Mouse (Mus musculus): ENCODE results near the gene Cntn4.
A peak's percentile ranks its signal among the peaks of the same experiment; 100 is the strongest.

Cntn4 gene

GRCm38 (mm10) chr6:106466267-106467029 lies 789.0 kb downstream of the Cntn4 start:
- DNase-seq, result no peak

DNA sequence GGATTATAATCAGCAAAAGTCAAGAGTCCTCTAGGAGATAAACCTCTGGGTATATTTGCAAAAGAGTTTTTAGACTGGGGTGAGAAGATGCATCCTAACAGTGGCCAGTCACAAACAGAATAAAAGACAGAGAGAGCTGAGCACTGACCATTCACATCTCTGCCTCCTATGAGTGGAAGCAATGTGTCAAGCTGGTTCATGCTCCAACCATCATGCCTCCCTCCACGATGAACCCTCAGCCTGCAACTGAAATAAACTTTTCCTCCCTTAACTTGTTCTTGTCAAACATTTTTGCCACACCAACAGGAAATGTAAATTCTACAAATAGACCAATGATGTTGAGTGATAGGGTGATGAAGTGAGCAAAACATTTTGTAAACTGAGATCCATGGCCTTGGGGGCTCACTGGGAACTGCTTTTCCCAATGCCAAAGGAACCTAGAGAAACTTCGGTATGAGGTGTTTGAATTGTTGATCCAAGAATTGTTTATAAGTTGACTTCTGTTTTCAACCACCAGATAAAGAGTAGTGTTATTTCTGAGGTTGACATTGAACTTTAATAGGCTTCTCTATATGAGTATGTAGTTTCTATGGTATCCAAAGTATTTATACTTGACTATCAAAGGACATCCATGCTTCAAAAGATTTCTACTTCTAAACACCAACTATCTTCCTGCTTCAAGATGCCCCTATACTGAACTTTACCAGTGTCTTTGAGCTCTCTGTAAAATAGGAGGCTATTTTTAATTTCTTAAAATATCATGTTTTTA lies 794.6 kb downstream of the Cntn4 start:
- DNase-seq, result no peak

DNA sequence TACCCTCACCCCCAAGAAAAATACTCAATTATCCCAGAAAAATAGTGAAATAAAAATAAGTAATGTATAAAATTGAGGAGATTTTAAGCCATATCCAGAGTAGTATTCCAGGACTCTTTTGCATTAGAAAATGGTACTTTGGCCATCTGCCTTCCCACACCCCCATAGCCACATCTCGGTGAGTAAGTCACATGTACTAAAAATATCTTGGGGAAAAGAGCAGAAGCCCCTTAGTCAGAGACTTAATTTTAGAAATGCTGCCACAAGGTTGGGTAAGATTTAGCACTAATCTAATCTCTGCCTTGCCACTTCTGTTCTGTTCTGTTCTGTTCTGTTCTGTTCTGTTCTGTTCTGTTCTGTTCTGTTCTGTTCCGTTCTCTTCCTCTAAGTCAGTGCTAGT lies 796.4 kb downstream of the Cntn4 start:
- DNase-seq, result no peak

DNA sequence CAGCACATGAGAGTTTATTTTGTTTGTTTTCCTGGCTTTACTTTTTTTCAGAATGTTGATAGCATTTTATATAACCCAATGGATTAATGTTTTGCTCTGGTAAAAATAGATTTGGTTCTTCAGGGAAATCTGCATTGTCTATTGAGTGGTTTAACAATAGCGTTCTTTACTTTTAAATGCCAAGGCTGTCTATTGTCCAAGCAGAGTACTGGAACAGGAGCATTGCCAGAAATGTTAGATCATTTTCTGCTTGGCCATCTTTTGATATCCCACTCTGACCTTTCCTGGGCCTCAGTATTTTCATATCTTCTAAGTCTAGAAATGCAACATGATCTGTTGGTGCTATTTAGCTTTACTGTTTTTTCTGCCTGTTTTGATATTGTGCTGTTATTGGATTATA lies 804.1 kb downstream of the Cntn4 start:
- DNase-seq, result no peak

DNA sequence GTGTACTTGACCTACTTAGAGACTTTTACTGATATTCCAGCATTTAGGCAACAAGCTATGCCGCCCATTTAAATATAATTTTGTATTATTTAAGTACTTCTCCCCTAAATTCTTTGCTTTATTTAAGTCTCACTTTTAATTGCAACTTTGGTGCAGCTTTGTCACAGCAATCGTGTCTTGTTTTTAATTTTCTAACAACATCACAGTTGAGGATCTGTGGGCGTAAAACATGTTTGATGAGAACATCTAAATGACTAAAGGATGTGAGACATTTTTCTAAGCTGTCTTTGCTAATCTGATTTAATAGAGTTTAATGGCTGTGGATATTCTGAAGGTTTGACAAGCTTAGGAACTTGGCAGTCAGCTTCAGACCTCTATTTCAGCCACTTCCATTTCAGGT lies 818.8 kb downstream of the Cntn4 start:
- no peak for DNase-seq

DNA sequence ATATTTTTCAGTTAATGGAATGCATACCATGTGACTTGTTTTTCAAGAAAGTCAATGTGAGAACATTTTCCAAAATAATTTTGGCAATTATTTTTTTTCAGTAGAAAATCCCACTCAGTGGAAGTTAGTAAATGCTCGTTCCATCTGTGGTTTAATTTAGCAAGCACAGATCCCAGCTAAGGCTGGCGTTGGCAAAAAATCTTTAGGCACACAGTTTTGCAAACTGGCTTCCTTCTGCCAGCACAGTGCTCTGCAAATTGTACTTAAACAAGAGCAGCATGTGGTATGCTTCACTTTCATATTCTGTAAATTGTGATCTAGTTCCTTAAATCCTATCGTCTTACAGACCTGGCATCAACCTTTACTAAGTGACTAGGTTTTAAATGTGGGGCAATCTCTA lies 821.7 kb downstream of the Cntn4 start:
- DNase-seq, result no peak

DNA sequence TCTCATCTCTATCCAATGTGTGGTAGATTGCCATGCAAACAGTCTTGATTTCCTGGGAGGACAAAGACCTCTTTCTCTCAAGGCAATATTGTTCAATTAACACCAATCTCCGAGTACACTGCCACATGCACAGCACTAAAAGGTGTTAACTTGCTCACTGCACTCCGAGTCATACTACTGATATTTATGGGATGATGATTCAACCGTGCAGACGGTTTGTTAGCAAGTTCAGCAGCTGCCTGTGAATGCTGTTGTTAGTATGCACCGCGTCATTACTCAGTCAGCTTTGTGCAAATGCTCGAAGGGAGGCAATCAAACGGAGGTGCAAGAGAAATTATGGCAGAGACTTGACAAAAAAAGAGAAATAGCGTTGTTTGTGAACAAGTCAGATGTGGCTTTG lies 826.5 kb downstream of the Cntn4 start:
- no peak for DNase-seq

- DNase-seq, result no peak
These were observed 842.9 kb downstream of the Cntn4 start for GRCm38 (mm10) chr6:106520367-106520766.

DNA sequence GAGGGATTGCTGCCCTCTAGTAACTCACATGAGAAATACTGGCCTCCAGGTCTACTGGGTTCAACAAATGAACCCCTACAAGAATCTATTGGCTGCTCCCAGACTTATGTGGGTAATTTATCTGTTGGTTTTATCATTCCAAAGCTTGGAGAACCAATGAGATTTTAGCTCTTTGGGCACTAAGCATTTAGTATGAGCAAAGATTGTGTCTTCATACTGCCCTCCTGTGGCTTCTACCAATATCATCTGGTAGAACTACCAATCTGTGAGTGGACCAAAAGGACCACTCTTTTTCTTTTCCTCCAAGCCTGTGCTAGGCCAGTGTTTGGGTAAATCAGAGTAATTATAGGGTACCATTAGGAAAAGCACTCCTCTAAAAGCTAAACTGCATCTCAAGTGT lies 866.0 kb downstream of the Cntn4 start:
- DNase-seq, result no peak

DNA sequence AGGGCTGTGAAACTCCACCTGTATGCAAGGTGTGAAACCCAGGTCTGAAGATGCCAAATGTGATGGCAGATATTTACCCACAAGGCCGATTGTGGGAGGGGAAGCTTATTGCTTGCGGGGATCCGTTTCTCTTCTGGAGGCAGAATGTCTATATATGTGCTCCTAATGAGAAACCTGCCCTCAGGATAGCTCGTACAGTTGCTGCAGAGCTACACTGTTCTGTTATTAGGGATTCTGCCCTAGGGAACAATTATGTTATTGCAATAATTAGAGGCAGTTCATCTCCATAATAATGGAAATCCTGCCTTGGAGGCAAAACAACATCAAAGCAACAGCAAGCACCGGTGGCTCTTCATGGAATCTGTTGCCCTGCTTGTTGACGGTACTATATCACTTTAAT lies 884.2 kb downstream of the Cntn4 start:
- DNase-seq, result no peak

DNA sequence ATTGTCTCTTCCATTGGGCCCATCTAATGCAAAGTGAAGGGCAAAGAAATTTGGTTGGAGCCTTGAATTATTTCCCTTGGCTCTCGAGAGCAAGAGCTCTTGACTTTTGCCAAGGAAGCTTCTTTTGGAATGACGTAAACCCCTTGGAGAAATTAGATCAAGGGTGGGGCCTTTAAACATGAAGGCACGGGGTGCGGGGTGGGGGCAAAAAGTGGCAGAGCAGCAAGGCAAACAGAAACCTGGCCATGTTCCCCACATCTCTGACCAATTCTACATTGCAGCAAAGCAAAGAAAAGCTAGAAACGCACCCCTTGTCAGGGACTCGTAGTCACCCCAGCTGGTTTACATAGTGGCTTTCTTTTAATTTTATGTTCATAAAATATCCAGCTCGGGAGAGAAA lies 887.9 kb downstream of the Cntn4 start:
- no peak for DNase-seq

DNA sequence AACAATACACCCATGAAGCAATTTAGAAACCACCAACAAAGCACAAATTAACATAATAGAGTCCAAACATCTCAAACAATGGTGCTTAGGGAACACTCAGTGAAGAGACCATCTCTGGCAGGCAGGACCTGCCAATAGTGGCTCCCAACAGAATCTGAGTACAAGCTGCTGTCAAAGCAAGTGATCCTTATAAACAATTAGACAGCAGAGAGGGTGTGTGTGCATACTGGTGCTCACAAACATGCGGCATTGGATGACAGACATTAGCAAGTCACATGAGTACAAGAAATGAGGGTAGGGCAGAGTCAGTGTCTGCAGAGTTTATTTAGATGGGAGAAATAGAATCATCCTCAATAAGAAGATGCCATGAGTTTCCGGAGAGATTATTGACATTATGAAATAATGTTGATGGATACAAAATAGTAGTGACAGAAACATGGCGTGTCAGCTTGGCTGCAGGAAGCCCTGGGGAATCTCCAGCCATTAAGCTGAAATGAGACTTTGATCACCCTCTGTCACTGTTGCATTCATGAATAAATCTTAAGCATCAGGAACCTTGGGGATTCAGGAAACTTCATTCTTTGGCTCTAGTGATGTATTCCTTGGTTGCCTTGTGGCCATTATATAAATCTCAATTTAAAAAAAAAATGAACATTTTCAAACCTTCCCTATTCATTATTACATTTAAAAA lies 888.5 kb downstream of the Cntn4 start:
- DNase-seq, result no peak

DNA sequence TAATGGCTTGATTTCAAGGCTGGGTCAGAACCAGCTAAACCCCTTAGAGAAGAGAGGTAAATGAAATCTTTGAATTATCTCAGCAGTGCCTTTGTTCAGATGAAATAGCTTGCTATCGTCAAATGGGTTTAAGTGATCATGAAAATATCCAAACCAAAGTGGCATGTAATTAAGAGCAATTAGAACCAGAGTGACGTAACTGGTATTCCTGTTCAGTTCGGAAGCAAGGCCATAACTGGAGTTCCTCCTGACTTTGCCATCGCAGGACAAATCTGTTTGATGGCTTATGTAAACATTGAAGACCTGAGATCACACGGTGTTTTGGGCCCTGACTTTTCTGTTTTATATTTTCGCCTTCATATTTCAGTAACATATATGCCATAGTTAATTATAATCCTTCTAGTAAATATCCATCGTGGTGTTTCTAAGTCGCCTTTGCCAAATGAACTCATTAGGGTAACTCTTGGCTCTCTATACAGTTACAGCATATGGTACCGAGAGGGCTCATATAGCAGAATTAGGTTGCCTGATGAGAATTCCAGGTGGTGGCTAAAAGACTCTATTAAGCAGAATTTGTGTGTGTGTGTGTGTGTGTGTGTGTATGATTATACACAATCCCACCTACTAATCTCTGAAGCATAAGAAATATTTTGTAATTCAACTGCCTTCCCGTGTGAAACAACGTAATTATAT lies 889.6 kb downstream of the Cntn4 start:
- no peak for DNase-seq

- DNase-seq, result no peak
These were observed 902.7 kb downstream of the Cntn4 start for GRCm38 (mm10) chr6:106580124-106580523.

- peak; percentile 16 for DNase-seq
These were observed 916.3 kb downstream of the Cntn4 start for GRCm38 (mm10) chr6:106593756-106594155.

GRCm38 (mm10) chr6:106617081-106617480 lies 939.6 kb downstream of the Cntn4 start:
- DNase-seq, result no peak

GRCm38 (mm10) chr6:106621188-106621749 lies 943.8 kb downstream of the Cntn4 start:
- no peak for DNase-seq

GRCm38 (mm10) chr6:106643026-106643425 lies 965.6 kb downstream of the Cntn4 start:
- DNase-seq, result no peak

GRCm38 (mm10) chr6:106645496-106646211 lies 968.2 kb downstream of the Cntn4 start:
- peak; percentile 57 for DNase-seq

DNA sequence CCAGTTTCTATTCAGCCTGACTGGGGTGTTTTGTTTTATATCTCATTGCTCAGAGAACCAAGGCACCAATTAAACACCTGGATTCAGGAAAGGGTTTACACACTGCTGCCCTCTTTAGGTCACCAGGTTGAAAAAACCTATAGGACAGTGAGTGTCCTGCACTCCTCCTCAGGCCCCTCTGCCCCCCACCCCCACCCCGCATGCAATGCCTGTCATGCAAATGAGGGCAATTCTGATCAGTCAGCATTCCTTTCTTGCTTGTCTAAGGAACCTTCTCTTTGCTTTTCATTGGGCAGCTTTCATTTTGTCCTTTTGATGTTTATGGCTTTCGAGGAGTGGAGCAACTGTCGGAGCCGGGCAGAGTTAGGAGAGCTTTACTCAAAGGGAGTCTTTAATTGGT lies 969.5 kb downstream of the Cntn4 start:
- no peak for DNase-seq

- DNase-seq, result peak; percentile 44
These were observed 986.6 kb downstream of the Cntn4 start for GRCm38 (mm10) chr6:106663780-106664651.
